Mouse (Mus musculus): ENCODE data around the gene Gm21750. TPM values are rescaled to one million over a fixed set of nuclear protein-coding genes. Genes with fewer than 3 reads are reported as not detected.
"Not testable (repeated sequence)": the region's sequence is repeated elsewhere in the genome, so short reads cannot be mapped to it uniquely, and the experiment has no call there.

The Gm21750 gene
- polyA plus RNA-seq (2015; fragmentation: Nextera tagmentation; extraction: Ambion mirVana): not detected in 2 replicates

- 93% methylated on average over 3 of the region's 3 CpGs for WGBS
- H3K4me1 ChIP-seq; H3K4me2 ChIP-seq; H3K27me3 ChIP-seq; H3K9me3 ChIP-seq (replicated peaks); H3K27ac ChIP-seq; H3K9ac ChIP-seq; ATAC-seq (replicated peaks; ENCODE audit: low FRiP score); H3K4me3 ChIP-seq (replicated peaks); H3K36me3 ChIP-seq: not testable (repeated sequence)
These were observed at the start of gene Gm21750 for GRCm38 (mm10) chr14:73660925-73661324. Gene Gm21750, plus strand, starts transcription at chr14:73661225.

- H3K9ac ChIP-seq; H3K9me3 ChIP-seq (replicated peaks); H3K4me2 ChIP-seq; H3K36me3 ChIP-seq; H3K27ac ChIP-seq; H3K4me1 ChIP-seq; H3K27me3 ChIP-seq; ATAC-seq (replicated peaks; ENCODE audit: low FRiP score); H3K4me3 ChIP-seq (replicated peaks): not testable (repeated sequence)
- 59% methylated on average over 1 of the region's 1 CpGs for whole genome bisulfite sequencing
These were observed 46.1 kb upstream of the Gm21750 start for GRCm38 (mm10) chr14:73614961-73615360.

- Histone ChIP-seq H3K9ac (no peak overlapping the region), H3K9me3 (replicated peaks) (peaks cover 3% of the 10 kb centered on the region), H3K27me3 (no peaks in the 10 kb centered on the region), H3K4me2 (no peak overlapping the region), H3K27ac (no peak overlapping the region), H3K4me3 (replicated peaks) (no peak overlapping the region), H3K4me1 (no peaks in the 10 kb centered on the region), H3K36me3 (no peaks in the 10 kb centered on the region)
- no peak for ATAC-seq (replicated peaks; ENCODE audit: low FRiP score)
- WGBS: 79% methylated on average over 3 of the region's 3 CpGs
These were observed 40.1 kb upstream of the Gm21750 start for GRCm38 (mm10) chr14:73620880-73621279.

GRCm38 (mm10) chr14:73622988-73623387 is 38.0 kb upstream of the Gm21750 start:
- 83% methylated on average over 1 of the region's 1 CpGs for WGBS
- Histone ChIP-seq H3K9me3 (replicated peaks) (peaks cover 3% of the 10 kb centered on the region), H3K27me3 (no peaks in the 10 kb centered on the region), H3K36me3 (no peaks in the 10 kb centered on the region), H3K9ac (no peak overlapping the region), H3K4me2 (no peak overlapping the region), H3K4me3 (replicated peaks) (no peak overlapping the region), H3K27ac (no peak overlapping the region), H3K4me1 (no peaks in the 10 kb centered on the region)
- ATAC-seq (replicated peaks; ENCODE audit: low FRiP score): no peak

GRCm38 (mm10) chr14:73625469-73625868 is 35.6 kb upstream of the Gm21750 start:
- H3K4me2 ChIP-seq: no peak overlapping the region
- no peak overlapping the region for H3K27ac ChIP-seq
- 72% methylated on average over 3 of the region's 3 CpGs for WGBS
- no peak overlapping the region for H3K4me3 ChIP-seq (replicated peaks)
- no peaks in the 10 kb centered on the region for H3K36me3 ChIP-seq
- H3K9ac ChIP-seq: no peak overlapping the region
- no peaks in the 10 kb centered on the region for H3K4me1 ChIP-seq
- H3K9me3 ChIP-seq (replicated peaks): no peaks in the 10 kb centered on the region
- ATAC-seq (replicated peaks; ENCODE audit: low FRiP score): no peak
- H3K27me3 ChIP-seq: no peaks in the 10 kb centered on the region

GRCm38 (mm10) chr14:73631511-73631910 is 29.5 kb upstream of the Gm21750 start:
- no peak for ATAC-seq (replicated peaks; ENCODE audit: low FRiP score)
- Histone ChIP-seq H3K36me3 (no peaks in the 10 kb centered on the region), H3K4me1 (no peaks in the 10 kb centered on the region), H3K27me3 (no peaks in the 10 kb centered on the region), H3K4me3 (replicated peaks) (no peak overlapping the region), H3K27ac (no peak overlapping the region), H3K4me2 (no peak overlapping the region), H3K9ac (no peak overlapping the region), H3K9me3 (replicated peaks) (no peaks in the 10 kb centered on the region)
- 91% methylated on average over 4 of the region's 4 CpGs for WGBS

GRCm38 (mm10) chr14:73632648-73633263 is 28.3 kb upstream of the Gm21750 start:
- Histone ChIP-seq H3K4me2 (no peak overlapping the region), H3K4me3 (replicated peaks) (no peak overlapping the region), H3K4me1 (no peaks in the 10 kb centered on the region), H3K27me3 (no peaks in the 10 kb centered on the region), H3K9ac (no peak overlapping the region), H3K9me3 (replicated peaks) (no peaks in the 10 kb centered on the region), H3K36me3 (no peaks in the 10 kb centered on the region), H3K27ac (no peak overlapping the region)
- no peak for ATAC-seq (replicated peaks; ENCODE audit: low FRiP score)
- WGBS: 81% methylated on average over 9 of the region's 9 CpGs

- Histone ChIP-seq H3K9me3 (replicated peaks) (no peaks in the 10 kb centered on the region), H3K36me3 (no peaks in the 10 kb centered on the region), H3K27ac (no peak overlapping the region), H3K9ac (no peak overlapping the region), H3K4me3 (replicated peaks) (no peak overlapping the region), H3K27me3 (no peaks in the 10 kb centered on the region), H3K4me1 (no peaks in the 10 kb centered on the region), H3K4me2 (no peak overlapping the region)
- WGBS: 92% methylated on average over 3 of the region's 3 CpGs
- ATAC-seq (replicated peaks; ENCODE audit: low FRiP score): no peak
These were observed 26.7 kb upstream of the Gm21750 start for GRCm38 (mm10) chr14:73634356-73634755.

- no peak overlapping the region for H3K9ac ChIP-seq
- H3K4me2 ChIP-seq: no peak overlapping the region
- no peaks in the 10 kb centered on the region for H3K4me1 ChIP-seq
- H3K27ac ChIP-seq: no peak overlapping the region
- H3K9me3 ChIP-seq (replicated peaks): no peaks in the 10 kb centered on the region
- H3K4me3 ChIP-seq (replicated peaks): no peak overlapping the region
- H3K36me3 ChIP-seq: no peaks in the 10 kb centered on the region
- no peaks in the 10 kb centered on the region for H3K27me3 ChIP-seq
- no peak for ATAC-seq (replicated peaks; ENCODE audit: low FRiP score)
These were observed 23.6 kb upstream of the Gm21750 start for GRCm38 (mm10) chr14:73637460-73637859.

GRCm38 (mm10) chr14:73650179-73650578 is 10.8 kb upstream of the Gm21750 start:
- WGBS: 88% methylated on average over 4 of the region's 4 CpGs
- no peak overlapping the region for H3K9ac ChIP-seq
- no peaks in the 10 kb centered on the region for H3K27me3 ChIP-seq
- no peak for ATAC-seq (replicated peaks; ENCODE audit: low FRiP score)
- no peak overlapping the region for H3K4me3 ChIP-seq (replicated peaks)
- H3K9me3 ChIP-seq (replicated peaks): no peaks in the 10 kb centered on the region
- H3K4me1 ChIP-seq: no peaks in the 10 kb centered on the region
- no peak overlapping the region for H3K4me2 ChIP-seq
- no peaks in the 10 kb centered on the region for H3K36me3 ChIP-seq
- no peak overlapping the region for H3K27ac ChIP-seq

- Histone ChIP-seq H3K9ac (no peak overlapping the region), H3K4me1 (no peaks in the 10 kb centered on the region), H3K4me3 (replicated peaks) (no peak overlapping the region), H3K9me3 (replicated peaks) (no peaks in the 10 kb centered on the region), H3K27me3 (no peaks in the 10 kb centered on the region), H3K36me3 (no peaks in the 10 kb centered on the region), H3K4me2 (no peak overlapping the region), H3K27ac (no peak overlapping the region)
- no peak for ATAC-seq (replicated peaks; ENCODE audit: low FRiP score)
- WGBS: 80% methylated on average over 2 of the region's 2 CpGs
These were observed 9.1 kb downstream of the Gm21750 start for GRCm38 (mm10) chr14:73670091-73670490.

GRCm38 (mm10) chr14:73687726-73688125 is 26.7 kb downstream of the Gm21750 start:
- no peaks in the 10 kb centered on the region for H3K27me3 ChIP-seq
- H3K9ac ChIP-seq: no peak overlapping the region
- ATAC-seq (replicated peaks; ENCODE audit: low FRiP score): no peak
- no peak overlapping the region for H3K27ac ChIP-seq
- 57% methylated on average over 4 of the region's 4 CpGs for WGBS
- H3K4me1 ChIP-seq: no peaks in the 10 kb centered on the region
- H3K4me3 ChIP-seq (replicated peaks): no peak overlapping the region
- H3K9me3 ChIP-seq (replicated peaks): no peaks in the 10 kb centered on the region; the same call in 1 of the 2 replicates
- H3K4me2 ChIP-seq: no peak overlapping the region
- H3K36me3 ChIP-seq: no peaks in the 10 kb centered on the region

- no peak overlapping the region for H3K9ac ChIP-seq
- H3K27me3 ChIP-seq: no peaks in the 10 kb centered on the region
- H3K27ac ChIP-seq: no peak overlapping the region
- no peaks in the 10 kb centered on the region for H3K36me3 ChIP-seq
- no peak overlapping the region for H3K4me2 ChIP-seq
- H3K4me1 ChIP-seq: no peaks in the 10 kb centered on the region
- no peaks in the 10 kb centered on the region; the same call in 1 of the 2 replicates for H3K9me3 ChIP-seq (replicated peaks)
- no peak for ATAC-seq (replicated peaks; ENCODE audit: low FRiP score)
- 78% methylated on average over 2 of the region's 2 CpGs for WGBS
- H3K4me3 ChIP-seq (replicated peaks): no peak overlapping the region
These were observed 27.4 kb downstream of the Gm21750 start for GRCm38 (mm10) chr14:73688427-73688826.
